In the genomic region with DNA sequence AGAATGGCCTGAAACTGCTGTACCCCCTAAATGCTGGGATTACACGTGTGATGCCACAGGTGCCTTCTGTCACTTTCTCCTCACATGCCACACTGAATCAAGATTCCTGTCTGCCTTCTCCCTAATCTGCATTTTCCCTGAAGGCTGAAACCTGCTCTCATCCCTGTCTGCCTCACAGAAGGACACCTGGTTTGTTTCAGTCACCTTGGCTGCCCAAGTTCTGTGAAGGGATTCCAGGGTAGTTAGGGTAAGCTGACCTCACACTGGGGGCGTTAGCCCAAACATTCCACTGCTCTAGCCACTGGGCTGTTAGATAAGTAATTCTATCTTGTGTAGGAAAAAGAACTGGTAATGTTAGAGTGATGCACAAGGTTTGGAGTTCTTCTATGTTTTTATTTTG, we compare ENCODE assay signal across 50 mouse cellular contexts. TPM values are rescaled to one million over a fixed set of nuclear protein-coding genes. Genes with fewer than 3 reads are reported as not detected.
"Had no signal": no experiment of that assay in that cellular context is flagged by ENCODE, and none has a peak within 500 bp of the region (broad histone marks: within the 10 kb centered on the region; RNA-seq: fewer than 3 reads in every experiment).

A gene (plus strand): TSS at position 301 of the 400 bp plus-strand sequence.

- H3K4me3 ChIP-seq: heart, embryonic 10.5 days; heart, embryonic 12.5 days; heart, embryonic 13.5 days; heart, embryonic 15.5 days; hindbrain, embryonic 10.5 days; hindbrain, embryonic 12.5 days; hindbrain, embryonic 13.5 days; hindbrain, embryonic 15.5 days; intestine, embryonic 15.5 days; kidney, embryonic 15.5 days; layer of hippocampus, adult 2 months; left cerebral cortex, adult 2 months had no signal

- H3K4me1 ChIP-seq: heart, embryonic 10.5 days; heart, embryonic 12.5 days; heart, embryonic 13.5 days; heart, embryonic 15.5 days; hindbrain, embryonic 10.5 days; hindbrain, embryonic 12.5 days; hindbrain, embryonic 13.5 days; hindbrain, embryonic 15.5 days; intestine, embryonic 15.5 days; kidney, embryonic 15.5 days had no signal

- H3K27ac ChIP-seq: heart, embryonic 10.5 days; heart, embryonic 13.5 days; heart, embryonic 15.5 days; hindbrain, embryonic 10.5 days; hindbrain, embryonic 12.5 days; hindbrain, embryonic 13.5 days; hindbrain, embryonic 14.5 days; hindbrain, embryonic 15.5 days; hindbrain, postnatal 0 days; intestine, embryonic 15.5 days; kidney, embryonic 15.5 days; kidney, postnatal 0 days; layer of hippocampus, adult 2 months; left cerebral cortex, adult 2 months had no signal

- H3K27me3 ChIP-seq: heart, embryonic 12.5 days; heart, embryonic 13.5 days; heart, embryonic 15.5 days; hindbrain, embryonic 12.5 days; hindbrain, embryonic 13.5 days; hindbrain, embryonic 15.5 days; intestine, embryonic 15.5 days; kidney, embryonic 15.5 days had no signal

- H3K36me3 ChIP-seq: heart, embryonic 10.5 days; heart, embryonic 12.5 days; heart, embryonic 13.5 days; heart, embryonic 15.5 days; hindbrain, embryonic 10.5 days; hindbrain, embryonic 12.5 days; hindbrain, embryonic 13.5 days; hindbrain, embryonic 15.5 days; intestine, embryonic 15.5 days; kidney, embryonic 15.5 days had no signal

- DNase-seq: heart, postnatal 10 days; heart, postnatal 14 days; heart, postnatal 36 days; heart, postnatal 4 days; kidney, adult 11 months; kidney, adult 18-20 months; kidney, adult 2 months; kidney, adult 8-10 months; kidney, adult 9 months; kidney, postnatal 10 days; kidney, postnatal 14 days; kidney, postnatal 25 days; kidney, postnatal 36 days; kidney, postnatal 4 days; layer of hippocampus, postnatal 36 days had no signal

RNA-seq across cellular contexts. Expression of the gene that starts here (rescaled TPM):
- total RNA-seq: heart, postnatal 10 days; heart, postnatal 14 days; heart, postnatal 25 days; heart, postnatal 36 days; heart, postnatal 4 days; hematopoietic stem cell, adult 5-6 weeks; hindbrain, postnatal 0 days; layer of hippocampus, adult 18-20 months; layer of hippocampus, adult 2 months; layer of hippocampus, adult 8-10 months; layer of hippocampus, postnatal 10 days; layer of hippocampus, postnatal 14 days; layer of hippocampus, postnatal 25 days; layer of hippocampus, postnatal 36 days; left cerebral cortex, adult 18-20 months; left cerebral cortex, adult 2 months had no signal
- polyA plus RNA-seq: heart, embryonic 10.5 days; heart, embryonic 11.5 days; heart, embryonic 12.5 days; heart, embryonic 13.5 days; heart, embryonic 14.5 days; heart, embryonic 15.5 days; heart, embryonic 16.5 days; heart, postnatal 0 days; hindbrain, embryonic 10.5 days; hindbrain, embryonic 11.5 days; hindbrain, embryonic 12.5 days; hindbrain, embryonic 13.5 days; hindbrain, embryonic 14.5 days; hindbrain, embryonic 15.5 days; hindbrain, embryonic 16.5 days; hindbrain, postnatal 0 days; intestine, embryonic 14.5 days; intestine, embryonic 15.5 days; intestine, embryonic 16.5 days; intestine, postnatal 0 days; kidney, adult 2 months; kidney, embryonic 14.5 days; kidney, embryonic 15.5 days; kidney, embryonic 16.5 days; kidney, postnatal 0 days; large intestine, adult 2 months had no signal
